Mouse (Mus musculus): ENCODE measurements around the gene Prg2. TPM values are rescaled to one million over a fixed set of nuclear protein-coding genes. Genes with fewer than 3 reads are reported as not detected.

The Prg2 gene
- polyA plus RNA-seq, 1 experiment: not detected

- no peaks in the 10 kb centered on the region for H3K36me3 ChIP-seq (ENCODE audit: control insufficient read depth, insufficient read depth, low read length)
- H3K4me3 ChIP-seq (ENCODE audit: control insufficient read depth, low read depth, low read length): no peak overlapping the region
- H3K4me1 ChIP-seq (ENCODE audit: control insufficient read depth, insufficient read depth, low read length): no peaks in the 10 kb centered on the region
- H3K27ac ChIP-seq (ENCODE audit: control insufficient read depth, insufficient read depth, low read depth, low read length): no peak overlapping the region
- TF ChIP-seq POLR2A (IDR thresholded peaks at IDR 0.05; ENCODE audit: control insufficient read depth, low read depth, low read length) (no peak), CTCF (IDR thresholded peaks at IDR 0.05; ENCODE audit: control insufficient read depth, insufficient read depth, insufficient replicate concordance, low read depth, low read length) (no peak)
- no peaks in the 10 kb centered on the region for H3K27me3 ChIP-seq (ENCODE audit: control insufficient read depth, insufficient read depth, low read length)
Measured at GRCm38 (mm10) chr2:85009212-85009611, 29.0 kb downstream of the Prg2 start.

DNA sequence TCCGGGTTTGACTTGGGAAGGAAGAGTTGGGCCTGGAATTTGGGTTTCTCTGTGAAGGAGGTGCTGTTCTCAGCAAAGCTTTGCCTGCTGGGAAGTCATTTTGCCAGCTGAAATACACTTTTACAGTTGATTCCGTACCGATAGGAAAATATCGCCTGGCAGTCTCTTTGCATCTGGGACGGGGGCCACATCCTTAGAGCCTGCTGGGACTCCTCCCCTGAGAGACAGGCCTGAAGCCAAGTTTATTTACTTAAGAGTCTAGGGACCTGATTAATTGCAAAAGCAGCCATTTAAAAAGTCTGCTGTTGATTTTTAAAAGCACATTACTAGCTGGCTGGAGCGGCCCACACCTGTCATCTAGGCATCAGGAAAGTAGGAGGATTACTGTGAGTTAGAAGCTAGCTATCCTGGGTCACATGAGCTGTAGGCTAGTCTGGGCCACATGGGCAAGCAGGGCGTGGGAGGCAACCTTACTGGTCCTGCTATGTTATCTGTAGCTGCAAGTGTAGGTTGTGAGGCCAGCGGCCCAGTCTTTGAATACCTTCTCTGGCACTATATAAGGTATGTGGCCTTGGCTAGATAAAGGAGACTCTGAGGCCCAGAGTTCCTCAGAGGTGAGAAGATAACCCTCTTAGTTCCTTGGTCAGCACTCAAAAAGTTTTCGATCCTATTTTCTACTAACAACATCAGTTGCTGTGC is 31.8 kb downstream of the Prg2 start:
- H3K4me1 ChIP-seq (ENCODE audit: control insufficient read depth, insufficient read depth, low read length): no peaks in the 10 kb centered on the region
- H3K27ac ChIP-seq (ENCODE audit: control insufficient read depth, insufficient read depth, low read depth, low read length): no peak overlapping the region
- no peaks in the 10 kb centered on the region for H3K27me3 ChIP-seq (ENCODE audit: control insufficient read depth, insufficient read depth, low read length)
- no peak for TF ChIP-seq POLR2A (IDR thresholded peaks at IDR 0.05; ENCODE audit: control insufficient read depth, low read depth, low read length)
- no peak for TF ChIP-seq CTCF (IDR thresholded peaks at IDR 0.05; ENCODE audit: control insufficient read depth, insufficient read depth, insufficient replicate concordance, low read depth, low read length)
- no peaks in the 10 kb centered on the region for H3K36me3 ChIP-seq (ENCODE audit: control insufficient read depth, insufficient read depth, low read length)
- H3K4me3 ChIP-seq (ENCODE audit: control insufficient read depth, low read depth, low read length): no peak overlapping the region

DNA sequence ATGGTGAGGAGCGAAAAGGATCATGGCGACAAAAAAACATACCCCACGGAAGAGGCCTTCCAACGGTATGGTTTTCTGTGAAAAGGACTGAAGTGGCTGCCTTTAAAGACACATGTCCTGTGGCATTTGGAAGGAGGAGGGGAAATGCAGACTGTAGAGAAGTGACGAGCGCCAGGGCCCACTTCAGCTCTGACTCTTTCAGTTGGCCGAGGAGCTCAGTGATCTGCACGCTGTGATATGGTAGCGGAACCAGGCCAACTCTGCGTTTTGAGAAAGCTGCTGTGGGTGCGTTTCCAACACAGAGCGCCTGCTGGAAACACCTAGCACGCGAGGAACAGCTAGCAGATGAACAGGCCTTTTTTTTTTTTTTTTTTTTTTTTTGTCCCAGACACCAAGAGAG is 32.4 kb downstream of the Prg2 start:
- H3K36me3 ChIP-seq (ENCODE audit: control insufficient read depth, insufficient read depth, low read length): no peaks in the 10 kb centered on the region
- H3K27me3 ChIP-seq (ENCODE audit: control insufficient read depth, insufficient read depth, low read length): no peaks in the 10 kb centered on the region
- H3K4me3 ChIP-seq (ENCODE audit: control insufficient read depth, low read depth, low read length): no peak overlapping the region
- TF ChIP-seq CTCF (IDR thresholded peaks at IDR 0.05; ENCODE audit: control insufficient read depth, insufficient read depth, insufficient replicate concordance, low read depth, low read length): no peak
- TF ChIP-seq POLR2A (IDR thresholded peaks at IDR 0.05; ENCODE audit: control insufficient read depth, low read depth, low read length): no peak
- H3K27ac ChIP-seq (ENCODE audit: control insufficient read depth, insufficient read depth, low read depth, low read length): no peak overlapping the region
- no peaks in the 10 kb centered on the region for H3K4me1 ChIP-seq (ENCODE audit: control insufficient read depth, insufficient read depth, low read length)

- no peak for TF ChIP-seq POLR2A (IDR thresholded peaks at IDR 0.05; ENCODE audit: control insufficient read depth, low read depth, low read length)
- TF ChIP-seq CTCF (IDR thresholded peaks at IDR 0.05; ENCODE audit: control insufficient read depth, insufficient read depth, insufficient replicate concordance, low read depth, low read length): no peak
- H3K36me3 ChIP-seq (ENCODE audit: control insufficient read depth, insufficient read depth, low read length): no peaks in the 10 kb centered on the region
Measured at GRCm38 (mm10) chr2:85013826-85014587, 33.7 kb downstream of the Prg2 start.

GRCm38 (mm10) chr2:85014588-85014982 is 34.3 kb downstream of the Prg2 start:
- Histone ChIP-seq H3K36me3 (ENCODE audit: control insufficient read depth, insufficient read depth, low read length) (no peaks in the 10 kb centered on the region), H3K27me3 (ENCODE audit: control insufficient read depth, insufficient read depth, low read length) (no peaks in the 10 kb centered on the region), H3K27ac (ENCODE audit: control insufficient read depth, insufficient read depth, low read depth, low read length) (no peak overlapping the region), H3K4me3 (ENCODE audit: control insufficient read depth, low read depth, low read length) (no peak overlapping the region), H3K4me1 (ENCODE audit: control insufficient read depth, insufficient read depth, low read length) (no peaks in the 10 kb centered on the region)
- no peak for TF ChIP-seq POLR2A (IDR thresholded peaks at IDR 0.05; ENCODE audit: control insufficient read depth, low read depth, low read length)
- no peak for TF ChIP-seq CTCF (IDR thresholded peaks at IDR 0.05; ENCODE audit: control insufficient read depth, insufficient read depth, insufficient replicate concordance, low read depth, low read length)

More at GRCm38 (mm10) chr2:85013826-85014587, 33.7 kb downstream of the Prg2 start:
- no peaks in the 10 kb centered on the region for H3K4me1 ChIP-seq (ENCODE audit: control insufficient read depth, insufficient read depth, low read length)
- no peak overlapping the region for H3K4me3 ChIP-seq (ENCODE audit: control insufficient read depth, low read depth, low read length)
- no peak overlapping the region for H3K27ac ChIP-seq (ENCODE audit: control insufficient read depth, insufficient read depth, low read depth, low read length)
- no peaks in the 10 kb centered on the region for H3K27me3 ChIP-seq (ENCODE audit: control insufficient read depth, insufficient read depth, low read length)

DNA sequence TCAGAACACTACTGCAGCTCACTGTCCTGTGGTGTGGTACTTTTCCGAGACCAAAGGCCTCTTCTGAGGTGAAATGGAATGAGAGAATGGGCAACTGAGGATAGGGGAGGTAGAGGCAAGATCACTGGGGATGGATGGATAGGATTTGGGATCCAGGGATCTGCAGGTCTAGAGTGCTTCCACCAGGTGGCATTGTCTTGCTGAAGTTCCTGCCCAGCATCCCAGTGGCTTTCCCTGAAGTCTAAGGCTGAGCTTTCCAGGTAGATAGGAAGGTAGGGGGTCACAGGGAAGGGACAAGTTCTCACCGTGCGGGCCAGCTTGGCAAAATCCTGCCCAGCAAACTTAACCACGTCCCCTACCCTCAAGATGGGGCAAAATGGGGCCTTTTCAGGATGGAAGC is 41.8 kb downstream of the Prg2 start:
- Histone ChIP-seq H3K4me3 (ENCODE audit: control insufficient read depth, low read depth, low read length) (no peak overlapping the region), H3K27me3 (ENCODE audit: control insufficient read depth, insufficient read depth, low read length) (no peaks in the 10 kb centered on the region), H3K27ac (ENCODE audit: control insufficient read depth, insufficient read depth, low read depth, low read length) (no peak overlapping the region), H3K36me3 (ENCODE audit: control insufficient read depth, insufficient read depth, low read length) (no peaks in the 10 kb centered on the region), H3K4me1 (ENCODE audit: control insufficient read depth, insufficient read depth, low read length) (no peaks in the 10 kb centered on the region)
- peak; percentile 39; the same call in 1 of the 2 replicates for TF ChIP-seq CTCF (IDR thresholded peaks at IDR 0.05; ENCODE audit: control insufficient read depth, insufficient read depth, insufficient replicate concordance, low read depth, low read length)
- TF ChIP-seq POLR2A (IDR thresholded peaks at IDR 0.05; ENCODE audit: control insufficient read depth, low read depth, low read length): no peak

DNA sequence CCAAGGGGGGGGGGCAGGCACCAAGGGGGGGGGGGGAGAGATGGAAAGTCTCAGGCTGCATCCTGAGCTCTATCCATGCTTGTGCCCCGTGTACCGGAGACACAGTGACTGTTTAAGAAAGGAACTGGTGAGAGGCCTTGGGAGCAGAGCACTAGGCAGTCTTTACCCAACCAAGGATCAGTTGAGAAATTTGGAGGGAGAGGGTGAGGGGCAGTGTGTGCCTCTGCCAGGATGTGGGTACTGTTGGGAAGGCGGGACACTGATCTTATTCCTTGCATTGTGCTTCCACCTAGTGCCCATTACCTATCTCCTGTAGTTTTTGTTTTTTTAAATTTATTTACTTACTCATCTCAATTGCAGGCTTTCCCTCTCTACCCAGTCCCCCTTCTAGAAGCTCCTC is 45.9 kb downstream of the Prg2 start:
- H3K27me3 ChIP-seq (ENCODE audit: control insufficient read depth, insufficient read depth, low read length): no peaks in the 10 kb centered on the region
- no peak overlapping the region for H3K27ac ChIP-seq (ENCODE audit: control insufficient read depth, insufficient read depth, low read depth, low read length)
- H3K36me3 ChIP-seq (ENCODE audit: control insufficient read depth, insufficient read depth, low read length): no peaks in the 10 kb centered on the region
- H3K4me1 ChIP-seq (ENCODE audit: control insufficient read depth, insufficient read depth, low read length): no peaks in the 10 kb centered on the region
- no peak overlapping the region for H3K4me3 ChIP-seq (ENCODE audit: control insufficient read depth, low read depth, low read length)
- no peak for TF ChIP-seq CTCF (IDR thresholded peaks at IDR 0.05; ENCODE audit: control insufficient read depth, insufficient read depth, insufficient replicate concordance, low read depth, low read length)
- TF ChIP-seq POLR2A (IDR thresholded peaks at IDR 0.05; ENCODE audit: control insufficient read depth, low read depth, low read length): no peak
